Mouse (Mus musculus): ENCODE results near the gene Dnmt3c. TPM values are rescaled to one million over a fixed set of nuclear protein-coding genes. Genes with fewer than 3 reads are reported as not detected.
A peak's percentile ranks its signal among the peaks of the same experiment; 100 is the strongest.
"Not testable (repeated sequence)": the region's sequence is repeated elsewhere in the genome, so short reads cannot be mapped to it uniquely, and the experiment has no call there.

Gene Dnmt3c
- total and polyA plus RNA-seq, 2 experiments from 2014 or later: 0.05 TPM; not detected in 1

- no peak for TF ChIP-seq CTCF (IDR thresholded peaks at IDR 0.05; ENCODE audit: low read depth)
- TF ChIP-seq EP300 (IDR thresholded peaks at IDR 0.05; ENCODE audit: low read depth): no peak
- H3K36me3 ChIP-seq (replicated peaks; ENCODE audit: control insufficient read depth, insufficient read depth, low read length): peaks cover 21% of the 10 kb centered on the region; the same call in 1 of the 2 replicates
These were observed 19.5 kb upstream of the Dnmt3c start for GRCm38 (mm10) chr2:153676944-153677343.

DNA sequence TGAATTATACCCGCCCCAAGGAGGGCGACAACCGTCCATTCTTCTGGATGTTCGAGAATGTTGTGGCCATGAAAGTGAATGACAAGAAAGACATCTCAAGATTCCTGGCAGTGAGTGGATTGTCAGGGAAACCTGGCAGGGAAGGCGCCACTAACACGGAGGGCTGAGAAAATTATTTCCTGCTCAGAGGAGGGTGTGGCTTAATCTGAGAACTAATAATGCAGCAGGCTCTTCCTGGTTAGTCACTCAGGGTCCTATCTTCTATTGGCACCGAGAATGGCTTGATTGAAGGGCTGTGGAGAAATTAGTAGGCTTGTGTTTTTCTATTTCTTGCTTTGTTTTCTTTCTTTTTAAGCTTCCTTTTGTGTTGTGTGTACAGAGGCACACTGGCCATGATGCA lies 18.9 kb upstream of the Dnmt3c start:
- peaks cover 21% of the 10 kb centered on the region; the same call in 1 of the 2 replicates for H3K36me3 ChIP-seq (replicated peaks; ENCODE audit: control insufficient read depth, insufficient read depth, low read length)

More at GRCm38 (mm10) chr2:153676944-153677343, 19.5 kb upstream of the Dnmt3c start:
- Histone ChIP-seq H3K27me3 (ENCODE audit: control insufficient read depth, insufficient read depth, low read length) (no peaks in the 10 kb centered on the region), H3K4me1 (ENCODE audit: control insufficient read depth, insufficient read depth) (no peaks in the 10 kb centered on the region), H3K4me3 (ENCODE audit: low read depth, low read length) (no peak overlapping the region), H3K27ac (ENCODE audit: low read depth) (no peak overlapping the region), H3K9me3 (replicated peaks; ENCODE audit: control insufficient read depth, low read length) (no peaks in the 10 kb centered on the region), H3K4me2 (ENCODE audit: low read depth, low read length) (no peak overlapping the region), H3K9ac (replicated peaks; ENCODE audit: low read depth, low read length) (no peak overlapping the region)
- ATAC-seq (ENCODE audit: insufficient read depth, low read depth) (no peak), DNase-seq (ENCODE audit: low spot score) (no peak)
- 87% methylated on average over 6 of the region's 6 CpGs for WGBS

DNA sequence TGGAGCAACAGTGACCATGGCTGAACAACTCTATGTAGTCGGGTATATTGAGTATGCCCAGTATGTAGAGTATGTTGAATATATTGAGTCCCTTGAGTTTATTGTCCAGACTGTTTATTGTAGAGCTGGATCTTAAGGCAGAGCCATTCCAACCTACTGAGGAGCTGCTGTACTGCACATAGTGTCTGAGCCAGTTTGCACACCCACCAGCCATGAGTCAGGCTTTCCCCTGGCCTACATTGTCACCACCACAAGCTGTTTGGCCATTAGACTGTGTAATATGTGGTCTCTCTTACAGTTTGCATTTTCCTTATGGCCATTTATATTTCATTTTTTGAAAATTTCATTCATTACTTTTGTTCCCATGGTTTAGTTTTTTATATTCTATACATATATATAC lies 16.5 kb upstream of the Dnmt3c start:
- no peaks in the 10 kb centered on the region for H3K4me1 ChIP-seq (ENCODE audit: control insufficient read depth, insufficient read depth)
- DNase-seq (ENCODE audit: low spot score) (no peak), ATAC-seq (ENCODE audit: insufficient read depth, low read depth) (no peak)
- no peak overlapping the region for H3K27ac ChIP-seq (ENCODE audit: low read depth)
- H3K4me3 ChIP-seq (ENCODE audit: low read depth, low read length): no peak overlapping the region
- no peaks in the 10 kb centered on the region for H3K9me3 ChIP-seq (replicated peaks; ENCODE audit: control insufficient read depth, low read length)
- no peak for TF ChIP-seq CTCF (IDR thresholded peaks at IDR 0.05; ENCODE audit: low read depth)
- TF ChIP-seq EP300 (IDR thresholded peaks at IDR 0.05; ENCODE audit: low read depth): no peak
- peaks cover 17% of the 10 kb centered on the region; the same call in 1 of the 2 replicates for H3K36me3 ChIP-seq (replicated peaks; ENCODE audit: control insufficient read depth, insufficient read depth, low read length)
- H3K27me3 ChIP-seq (ENCODE audit: control insufficient read depth, insufficient read depth, low read length): no peaks in the 10 kb centered on the region
- no peak overlapping the region for H3K9ac ChIP-seq (replicated peaks; ENCODE audit: low read depth, low read length)
- WGBS: 96% methylated on average over 1 of the region's 1 CpGs
- H3K4me2 ChIP-seq (ENCODE audit: low read depth, low read length): no peak overlapping the region

More for the DNA sequence above, 18.9 kb upstream of the Dnmt3c start:
- Histone ChIP-seq H3K9ac (replicated peaks; ENCODE audit: low read depth, low read length) (no peak overlapping the region), H3K9me3 (replicated peaks; ENCODE audit: control insufficient read depth, low read length) (no peaks in the 10 kb centered on the region), H3K4me3 (ENCODE audit: low read depth, low read length) (no peak overlapping the region), H3K4me1 (ENCODE audit: control insufficient read depth, insufficient read depth) (no peaks in the 10 kb centered on the region), H3K4me2 (ENCODE audit: low read depth, low read length) (no peak overlapping the region), H3K27ac (ENCODE audit: low read depth) (no peak overlapping the region), H3K27me3 (ENCODE audit: control insufficient read depth, insufficient read depth, low read length) (no peaks in the 10 kb centered on the region)
- 73% methylated on average over 7 of the region's 7 CpGs for WGBS
- ATAC-seq (ENCODE audit: insufficient read depth, low read depth) (no peak), DNase-seq (ENCODE audit: low spot score) (no peak)
- TF ChIP-seq CTCF (IDR thresholded peaks at IDR 0.05; ENCODE audit: low read depth): no peak
- TF ChIP-seq EP300 (IDR thresholded peaks at IDR 0.05; ENCODE audit: low read depth): no peak

GRCm38 (mm10) chr2:153693413-153693812 lies 3.0 kb upstream of the Dnmt3c start:
- not testable (repeated sequence) for ATAC-seq (ENCODE audit: insufficient read depth, low read depth); H3K4me1 ChIP-seq (ENCODE audit: control insufficient read depth, insufficient read depth); H3K27ac ChIP-seq (ENCODE audit: low read depth); H3K9me3 ChIP-seq (replicated peaks; ENCODE audit: control insufficient read depth, low read length); H3K4me3 ChIP-seq (ENCODE audit: low read depth, low read length); H3K27me3 ChIP-seq (ENCODE audit: control insufficient read depth, insufficient read depth, low read length); H3K9ac ChIP-seq (replicated peaks; ENCODE audit: low read depth, low read length); H3K4me2 ChIP-seq (ENCODE audit: low read depth, low read length); DNase-seq (ENCODE audit: low spot score); H3K36me3 ChIP-seq (replicated peaks; ENCODE audit: control insufficient read depth, insufficient read depth, low read length)
- WGBS: 70% methylated on average over 4 of the region's 7 CpGs

GRCm38 (mm10) chr2:153694462-153695085 lies 1.9 kb upstream of the Dnmt3c start:
- H3K27ac ChIP-seq (ENCODE audit: low read depth): no peak overlapping the region
- no peak overlapping the region for H3K4me3 ChIP-seq (ENCODE audit: low read depth, low read length)
- DNase-seq (ENCODE audit: low spot score) (peak; percentile 34), ATAC-seq (ENCODE audit: insufficient read depth, low read depth) (no peak)
- TF ChIP-seq CTCF (IDR thresholded peaks at IDR 0.05; ENCODE audit: low read depth) (peak; percentile 79), EP300 (IDR thresholded peaks at IDR 0.05; ENCODE audit: low read depth) (no peak)
- no peaks in the 10 kb centered on the region for H3K4me1 ChIP-seq (ENCODE audit: control insufficient read depth, insufficient read depth)
- H3K9me3 ChIP-seq (replicated peaks; ENCODE audit: control insufficient read depth, low read length): no peaks in the 10 kb centered on the region
- H3K36me3 ChIP-seq (replicated peaks; ENCODE audit: control insufficient read depth, insufficient read depth, low read length): no peaks in the 10 kb centered on the region
- no peaks in the 10 kb centered on the region for H3K27me3 ChIP-seq (ENCODE audit: control insufficient read depth, insufficient read depth, low read length)
- no peak overlapping the region for H3K4me2 ChIP-seq (ENCODE audit: low read depth, low read length)
- 61% methylated on average over 19 of the region's 19 CpGs for whole genome bisulfite sequencing
- H3K9ac ChIP-seq (replicated peaks; ENCODE audit: low read depth, low read length): no peak overlapping the region

- H3K9ac ChIP-seq (replicated peaks; ENCODE audit: low read depth, low read length): no peak overlapping the region
- H3K4me1 ChIP-seq (ENCODE audit: control insufficient read depth, insufficient read depth): no peaks in the 10 kb centered on the region
- TF ChIP-seq EP300 (IDR thresholded peaks at IDR 0.05; ENCODE audit: low read depth) (no peak), CTCF (IDR thresholded peaks at IDR 0.05; ENCODE audit: low read depth) (no peak)
- H3K4me3 ChIP-seq (ENCODE audit: low read depth, low read length): no peak overlapping the region
- H3K4me2 ChIP-seq (ENCODE audit: low read depth, low read length): no peak overlapping the region
- no peaks in the 10 kb centered on the region for H3K36me3 ChIP-seq (replicated peaks; ENCODE audit: control insufficient read depth, insufficient read depth, low read length)
- no peak overlapping the region for H3K27ac ChIP-seq (ENCODE audit: low read depth)
- DNase-seq (ENCODE audit: low spot score): no peak
- 46% methylated on average over 6 of the region's 6 CpGs for WGBS
- H3K27me3 ChIP-seq (ENCODE audit: control insufficient read depth, insufficient read depth, low read length): no peaks in the 10 kb centered on the region
- no peaks in the 10 kb centered on the region for H3K9me3 ChIP-seq (replicated peaks; ENCODE audit: control insufficient read depth, low read length)
- no peak for ATAC-seq (ENCODE audit: insufficient read depth, low read depth)
These were observed 6.9 kb downstream of the Dnmt3c start for GRCm38 (mm10) chr2:153703389-153703788.

Measured in heart, postnatal 0 days (tissue).